Mouse (Mus musculus) adrenal gland (tissue): Measurements from ENCODE around the gene Zpr1.

ENCODE experiments used
- intact Hi-C: fragments of 180-260 bp; cut with DNase I; formaldehyde crosslinking; loops from one replicate; pipeline ENCODE4 v1.15.1; 2025
- long read RNA-seq, 2 experiments: library from polyadenylated mRNA; unstranded; transcript quantifications; one replicate each; pipeline ENCODE4 v2.0.0; 2020; ENCODE audit warnings: borderline replicate concordance in 1 of 2; ENCODE audit not compliant: insufficient replicate concordance in 1 of 2

Zpr1 gene
- long read RNA-seq, experiment 1, transcript Zpr1-206 (14 exons, 2,984 nt), result major isoform, 56 of 66 reads
- long read RNA-seq, experiment 1, partial matches to known transcripts, result 1 of 66 reads
- long read RNA-seq, experiment 1, other reads (novel, unspliced or antisense), result 9 of 66 reads
- long read RNA-seq, experiment 2, transcript Zpr1-206 (14 exons, 2,984 nt), result major isoform, 62 of 82 reads
- long read RNA-seq, experiment 2, partial matches to known transcripts, result 9 of 82 reads
- long read RNA-seq, experiment 2, other reads (novel, unspliced or antisense), result 11 of 82 reads

DNA sequence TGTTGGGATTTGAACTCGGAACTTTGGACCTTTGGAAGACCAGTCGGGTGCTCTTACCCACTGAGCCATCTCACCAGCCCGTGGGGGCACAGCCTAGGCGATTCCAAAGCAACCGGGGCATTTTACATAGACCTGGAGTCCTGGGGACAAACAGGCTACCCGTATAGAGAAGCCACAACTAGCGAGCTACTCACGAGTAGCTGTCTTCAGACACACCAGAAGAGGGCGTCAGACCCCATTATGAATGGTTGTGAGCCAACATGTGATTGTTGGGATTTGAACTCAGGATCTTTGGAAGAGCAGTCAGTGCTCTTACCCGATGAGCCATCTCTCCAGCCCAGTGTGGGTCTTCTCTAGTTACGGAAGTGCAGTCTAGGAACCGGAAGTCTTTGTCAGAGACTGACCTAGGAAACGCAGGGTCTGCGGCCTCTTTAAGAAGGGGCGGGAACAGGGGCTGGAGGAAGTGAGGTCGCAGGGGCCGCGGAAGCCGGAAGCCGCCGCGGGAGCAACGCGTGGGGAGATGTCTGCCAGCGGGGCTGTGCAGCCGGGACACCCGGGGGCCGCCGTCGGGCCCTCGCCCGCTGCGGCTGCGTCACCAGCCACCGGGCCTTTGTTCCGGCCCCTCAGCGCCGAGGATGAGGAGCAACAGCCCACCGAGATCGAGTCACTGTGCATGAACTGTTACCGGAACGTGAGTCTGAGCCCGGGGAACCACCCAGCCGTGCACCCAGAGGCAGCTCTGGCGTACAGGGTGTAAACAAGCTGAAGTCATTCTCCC lies at the start of gene Zpr1:
Gene Zpr1, plus strand, starts transcription at position 388 of the 778 bp plus-strand sequence.
- intact Hi-C loops, result no loop called here

DNA sequence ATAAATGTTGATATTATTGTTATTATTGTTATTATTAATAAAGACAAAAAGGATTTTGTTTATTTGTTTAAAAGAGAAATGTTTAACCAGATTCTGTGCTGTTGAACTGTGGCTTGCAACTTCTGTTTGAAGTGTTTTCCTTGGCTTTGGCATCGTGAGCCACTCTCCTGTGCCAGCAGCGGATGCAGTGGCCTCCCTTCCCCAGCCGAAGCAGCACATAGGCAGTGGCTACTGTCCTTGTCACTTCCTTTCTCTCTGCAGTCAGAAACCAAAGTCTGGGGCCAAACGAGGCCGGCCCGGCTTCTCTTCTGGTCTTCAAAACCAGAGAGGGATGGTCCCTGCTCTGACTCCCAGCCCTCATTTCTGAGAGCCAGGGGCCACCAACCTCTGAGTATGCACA lies 49.8 kb upstream of the Zpr1 start:
- intact Hi-C loops, result no loop called here

DNA sequence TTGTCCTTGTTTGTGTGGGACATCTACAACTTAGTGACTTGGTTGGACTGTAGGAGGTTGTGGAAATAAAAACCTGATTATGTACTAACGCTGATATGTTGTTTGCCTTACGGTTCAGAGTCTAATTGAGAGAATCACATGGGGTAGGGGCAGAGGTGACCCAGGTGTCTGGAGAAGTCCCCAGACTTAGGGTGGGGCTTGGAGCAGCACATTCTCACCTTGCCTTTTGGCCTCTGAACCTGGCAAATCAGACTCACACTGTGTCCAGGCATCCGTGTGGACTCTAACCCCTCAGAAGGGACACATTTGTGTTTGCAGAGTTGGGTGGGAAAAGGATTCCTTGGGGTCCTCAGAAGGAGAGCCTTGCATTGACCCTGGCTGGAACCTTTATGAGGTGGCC lies 48.8 kb upstream of the Zpr1 start:
- intact Hi-C loops, result no loop called here

DNA sequence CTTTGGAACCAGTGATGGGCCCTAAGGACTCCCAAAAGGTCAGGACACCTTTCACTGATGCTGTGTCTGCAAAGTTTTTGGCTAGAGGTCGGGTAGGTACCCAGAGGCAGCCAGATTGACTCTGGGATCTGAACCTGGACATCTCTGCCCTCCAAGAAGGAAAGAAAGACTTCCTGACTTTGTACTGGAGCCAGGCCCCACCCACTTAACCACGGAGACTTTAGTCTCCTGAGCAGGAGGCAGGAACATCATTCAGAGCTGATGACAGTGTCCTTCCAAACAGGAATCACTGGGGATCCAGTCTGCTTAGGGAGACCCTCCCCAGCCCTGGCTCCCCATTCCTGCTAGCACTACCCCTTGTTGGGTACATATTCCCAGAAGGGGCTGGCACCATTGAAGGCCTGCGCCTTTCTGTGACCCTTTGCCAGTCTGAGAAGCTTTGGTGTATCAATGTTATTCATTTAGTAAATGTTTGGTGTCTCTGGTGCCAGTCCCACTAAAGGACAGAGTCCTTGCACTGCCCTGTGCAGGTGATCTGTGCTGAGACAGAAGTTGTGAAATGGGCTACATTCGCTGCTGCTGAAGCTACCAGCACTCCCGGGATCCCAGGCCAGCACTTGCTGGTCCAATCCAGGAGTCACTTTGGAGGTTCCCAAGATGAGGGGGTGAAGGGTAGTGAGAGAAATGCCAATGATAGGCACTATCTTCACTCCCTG lies 47.8 kb upstream of the Zpr1 start:
- intact Hi-C loops, result no loop called here

DNA sequence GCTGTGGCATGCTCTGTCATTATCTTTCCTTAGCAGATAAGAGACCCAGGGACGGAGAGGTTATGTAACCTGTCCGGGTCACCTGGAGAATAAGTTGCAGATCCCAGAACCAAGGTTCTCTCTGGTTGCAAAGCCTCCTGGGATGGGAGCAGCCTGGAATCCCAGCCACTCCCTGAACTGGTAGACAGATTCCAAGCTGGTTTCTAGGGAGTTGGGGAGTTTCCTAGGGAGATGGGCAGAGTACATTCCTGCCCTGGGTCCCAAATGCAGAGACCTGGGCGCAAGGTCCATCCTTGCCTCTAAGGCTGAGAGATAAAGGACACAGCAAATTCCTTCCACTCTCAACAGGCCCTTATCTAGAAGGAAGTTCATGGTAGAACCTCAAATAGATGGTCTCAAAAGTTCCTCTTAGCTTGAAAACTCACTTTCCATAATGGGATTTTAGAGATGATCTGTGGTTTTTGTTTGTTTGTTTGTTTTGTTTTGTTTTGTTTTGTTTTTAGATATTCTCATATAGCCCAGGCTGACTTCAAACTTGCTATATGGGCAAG lies 45.7 kb upstream of the Zpr1 start:
- intact Hi-C loops, result no loop called here

DNA sequence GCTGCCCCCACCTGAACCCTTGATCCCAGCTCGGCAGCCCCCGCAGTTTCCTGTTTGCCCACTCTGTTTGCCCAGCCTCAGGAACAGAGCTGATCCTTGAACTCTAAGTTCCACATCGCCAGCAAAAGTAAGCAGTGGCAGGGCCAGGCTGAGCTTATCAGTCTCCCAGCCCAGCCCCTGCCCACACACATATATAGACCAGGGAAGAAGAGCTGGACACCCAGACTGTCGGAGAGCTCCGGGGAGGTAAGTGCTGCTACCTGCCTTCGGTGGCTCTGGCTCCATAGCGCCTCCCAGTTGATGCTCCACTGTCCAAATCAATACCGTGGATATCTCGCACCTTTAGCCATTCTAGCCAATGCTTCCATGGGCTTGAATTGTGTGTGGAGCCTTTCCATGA lies 44.4 kb upstream of the Zpr1 start, which contains the start of gene Apoa1:
Gene Apoa1, plus strand, starts transcription at position 90 of the 400 bp plus-strand sequence.
- intact Hi-C loops, result no loop called here

DNA sequence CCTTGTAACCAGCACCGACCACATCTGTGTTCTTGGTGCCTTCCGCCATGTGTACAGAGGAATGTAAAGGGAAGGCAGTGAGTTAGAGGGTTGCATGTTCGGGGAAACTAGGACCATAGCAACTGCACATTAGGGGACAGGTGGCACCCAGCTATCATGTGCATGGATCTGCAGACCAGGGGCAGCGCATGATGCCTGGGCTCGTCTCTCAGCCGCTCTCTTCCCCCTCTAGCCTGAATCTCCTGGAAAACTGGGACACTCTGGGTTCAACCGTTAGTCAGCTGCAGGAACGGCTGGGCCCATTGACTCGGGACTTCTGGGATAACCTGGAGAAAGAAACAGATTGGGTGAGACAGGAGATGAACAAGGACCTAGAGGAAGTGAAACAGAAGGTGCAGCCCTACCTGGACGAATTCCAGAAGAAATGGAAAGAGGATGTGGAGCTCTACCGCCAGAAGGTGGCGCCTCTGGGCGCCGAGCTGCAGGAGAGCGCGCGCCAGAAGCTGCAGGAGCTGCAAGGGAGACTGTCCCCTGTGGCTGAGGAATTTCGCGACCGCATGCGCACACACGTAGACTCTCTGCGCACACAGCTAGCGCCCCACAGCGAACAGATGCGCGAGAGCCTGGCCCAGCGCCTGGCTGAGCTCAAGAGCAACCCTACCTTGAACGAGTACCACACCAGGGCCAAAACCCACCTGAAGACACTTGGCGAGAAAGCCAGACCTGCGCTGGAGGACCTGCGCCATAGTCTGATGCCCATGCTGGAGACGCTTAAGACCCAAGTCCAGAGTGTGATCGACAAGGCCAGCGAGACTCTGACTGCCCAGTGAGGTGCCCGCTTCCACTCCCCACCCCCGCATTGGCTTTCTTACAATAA lies 43.1 kb upstream of the Zpr1 start:
- intact Hi-C loops, result no loop called here

DNA sequence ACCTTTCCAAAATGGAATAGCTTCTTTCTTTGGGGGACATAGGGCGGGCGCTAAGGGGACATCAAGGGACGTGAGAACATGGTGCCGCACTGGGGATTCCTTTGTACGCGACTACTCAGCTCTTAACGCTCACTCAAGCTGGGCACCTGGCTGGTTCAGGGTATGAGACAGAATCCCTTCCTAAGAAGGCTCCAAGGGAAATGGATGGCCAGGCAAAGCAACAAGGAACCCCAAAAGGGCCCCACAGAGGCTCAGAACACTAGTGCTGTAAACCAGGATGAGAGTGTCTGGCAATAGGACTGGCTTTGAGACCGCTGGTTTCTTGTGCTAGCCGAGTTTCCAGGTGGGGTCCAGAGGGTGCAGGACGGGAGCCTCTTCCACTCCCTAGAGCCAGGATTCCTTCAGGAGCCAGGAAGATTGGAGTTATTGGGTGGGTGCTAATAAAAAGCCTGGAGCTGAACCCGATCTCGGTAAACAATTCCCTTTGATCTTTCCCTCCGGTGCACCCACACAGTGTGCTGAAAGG lies 42.4 kb upstream of the Zpr1 start:
- intact Hi-C loops, result no loop called here

DNA sequence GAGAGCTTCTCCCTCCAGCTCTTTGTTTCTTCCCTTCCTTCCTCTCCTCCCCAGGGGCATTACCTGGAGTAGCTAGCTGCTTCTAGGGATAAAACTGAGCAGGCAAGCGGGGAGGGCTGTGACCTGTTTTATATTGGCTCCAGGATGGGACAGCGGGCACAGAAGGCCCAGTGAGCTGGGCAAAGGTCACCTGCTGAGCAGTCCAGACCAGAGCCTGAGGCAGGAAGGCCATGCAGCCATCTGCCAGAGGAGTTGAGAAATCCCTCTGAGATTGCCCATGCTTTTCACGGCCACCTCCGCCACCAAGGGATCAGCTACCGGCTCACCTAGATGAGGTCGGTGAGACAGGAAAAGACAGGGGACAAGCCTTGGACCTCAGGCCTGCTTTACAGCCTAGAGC lies 37.7 kb upstream of the Zpr1 start:
- intact Hi-C loops, result no loop called here

DNA sequence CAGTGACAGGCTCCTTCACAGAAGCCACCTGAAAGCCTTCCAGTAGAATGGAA lies 37.4 kb upstream of the Zpr1 start, which contains the start of gene Apoc3:
Gene Apoc3, minus strand, starts transcription at position 41 of the 53 bp plus-strand sequence.
- intact Hi-C loops, result no loop called here

DNA sequence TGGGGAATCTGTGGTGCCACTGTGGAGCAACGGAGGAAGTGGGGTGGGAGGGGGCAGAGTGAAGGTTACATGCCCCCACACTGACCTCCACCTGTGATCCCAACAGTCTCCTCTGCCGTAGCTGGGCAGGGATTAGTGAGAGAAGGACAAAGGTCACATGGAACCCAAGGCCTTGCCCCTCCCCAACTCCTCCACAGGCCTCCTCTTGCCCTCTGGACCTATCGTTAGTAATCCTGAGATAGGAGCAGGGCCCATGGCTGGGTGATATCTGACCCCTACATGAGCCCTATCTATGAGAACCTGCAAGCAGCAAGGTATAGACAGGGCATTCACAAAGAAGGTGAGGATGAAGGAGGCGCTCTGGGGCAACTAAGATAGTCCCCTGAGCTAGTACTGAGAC lies 37.2 kb upstream of the Zpr1 start:
- intact Hi-C loops, result no loop called here

DNA sequence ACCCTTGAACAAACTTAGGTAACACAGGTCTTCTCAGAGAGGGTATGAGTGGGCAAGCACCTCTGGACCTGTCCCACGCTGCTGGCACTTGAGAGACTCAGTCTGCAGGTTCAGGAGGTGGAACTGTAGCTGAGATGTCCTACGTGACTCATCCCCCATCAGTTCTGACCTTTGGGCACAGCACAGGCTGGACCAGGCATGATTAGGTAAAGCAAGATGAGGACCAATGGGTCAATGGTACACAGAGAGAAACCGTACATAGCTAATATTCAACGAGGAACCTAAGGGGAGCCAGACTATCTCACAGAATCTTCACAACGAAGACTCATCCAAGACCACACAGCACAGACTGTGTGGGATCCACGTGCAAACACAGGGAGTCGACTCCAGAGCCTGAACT lies 34.0 kb upstream of the Zpr1 start:
- intact Hi-C loops, result no loop called here

DNA sequence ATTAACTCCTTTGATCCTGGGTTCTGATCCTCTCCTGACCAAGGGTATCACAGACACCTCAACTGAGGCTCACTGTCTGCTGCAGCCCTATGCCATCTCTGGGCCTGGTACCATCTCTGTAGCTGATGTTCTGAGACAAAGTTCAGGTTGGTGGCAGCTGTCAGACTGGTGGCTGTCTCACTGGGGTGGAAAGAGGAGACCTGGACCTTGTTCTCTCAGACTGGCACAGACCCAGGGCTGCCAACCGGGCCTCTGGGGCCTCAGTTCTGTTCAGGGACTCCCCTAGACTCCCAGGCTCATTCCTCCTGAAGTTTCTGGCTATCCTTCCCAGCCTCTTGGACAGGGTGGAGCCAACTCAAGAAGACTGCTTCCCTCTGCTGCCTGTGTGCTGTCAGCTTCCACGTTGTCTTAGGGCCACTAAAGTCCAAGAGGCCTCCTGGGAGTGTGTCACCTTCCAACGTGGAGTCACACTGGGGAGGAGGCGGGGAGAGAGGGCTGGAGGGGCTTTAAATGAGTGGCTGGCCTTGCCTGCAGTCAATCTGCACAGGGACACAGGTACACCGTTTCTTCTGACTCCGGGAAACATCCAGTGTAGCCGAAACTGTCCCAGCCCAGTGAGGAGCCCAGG lies 32.2 kb upstream of the Zpr1 start, which contains the start of gene Apoa4:
Gene Apoa4, plus strand, starts transcription at position 171 of the 628 bp plus-strand sequence.
- intact Hi-C loops, result loop anchor here (10.0 kb wide), 1 partner anchor 46 kb away; no protein-coding TSS in a partner anchor

DNA sequence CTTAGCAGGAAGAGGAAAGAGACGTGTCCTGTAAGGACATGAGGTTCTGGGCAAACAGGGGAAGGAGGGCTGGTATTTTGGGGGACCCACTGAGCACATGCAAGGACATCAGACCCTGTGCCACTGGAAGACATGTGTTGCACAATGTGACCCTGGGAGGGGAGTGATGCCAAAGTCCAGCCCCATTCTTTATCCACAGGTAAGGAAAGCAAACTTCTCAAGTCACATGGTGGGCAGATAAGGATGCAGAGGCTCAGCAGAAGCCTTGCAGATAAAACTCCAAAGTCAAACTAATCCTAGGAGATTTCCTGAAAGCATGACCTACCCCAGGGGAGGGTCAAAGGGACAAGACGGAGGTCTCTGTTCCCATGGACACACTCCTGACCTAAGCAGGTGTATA lies 31.0 kb upstream of the Zpr1 start:
- intact Hi-C loops, result loop anchor here (10.0 kb wide), 1 partner anchor 47 kb away; no protein-coding TSS in a partner anchor

DNA sequence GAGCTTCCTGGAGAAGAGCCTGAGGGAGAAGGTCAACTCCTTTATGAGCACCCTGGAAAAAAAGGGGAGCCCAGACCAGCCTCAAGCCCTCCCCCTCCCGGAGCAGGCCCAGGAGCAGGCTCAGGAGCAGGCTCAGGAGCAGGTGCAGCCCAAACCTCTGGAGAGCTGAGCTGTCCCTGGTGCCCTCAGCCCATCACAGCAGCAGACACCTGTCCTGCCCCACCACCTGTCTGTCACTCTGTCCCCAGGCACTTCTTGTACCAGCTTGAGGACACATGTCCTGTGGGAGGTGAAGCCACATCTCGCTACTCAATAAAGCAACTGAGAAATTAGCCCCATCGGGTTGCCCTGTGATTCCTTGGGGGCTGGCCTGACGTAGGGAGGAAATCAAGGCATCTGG lies 29.7 kb upstream of the Zpr1 start:
- intact Hi-C loops, result loop anchor here (10.0 kb wide), 1 partner anchor 48 kb away; no protein-coding TSS in a partner anchor

DNA sequence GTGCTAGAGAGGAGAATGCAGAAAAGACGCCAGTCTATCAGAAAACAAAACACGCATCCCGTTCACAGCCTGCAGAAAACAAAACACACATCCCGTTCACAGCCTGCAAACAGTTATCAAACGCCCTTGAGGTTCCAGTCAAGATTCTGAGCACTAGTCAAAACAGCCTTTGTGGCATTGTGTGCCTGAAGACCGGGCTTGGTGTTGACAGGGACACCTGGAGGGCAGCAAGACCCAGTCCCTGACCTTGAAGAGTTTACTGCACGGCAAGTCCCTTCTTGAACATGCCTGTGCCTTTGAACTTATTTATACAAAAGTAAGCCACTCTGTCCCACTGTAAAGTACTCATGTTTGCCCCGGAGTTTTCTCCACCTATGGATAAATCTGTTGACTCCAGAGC lies 29.3 kb upstream of the Zpr1 start:
- intact Hi-C loops, result loop anchor here (10.0 kb wide), 1 partner anchor 49 kb away; no protein-coding TSS in a partner anchor

DNA sequence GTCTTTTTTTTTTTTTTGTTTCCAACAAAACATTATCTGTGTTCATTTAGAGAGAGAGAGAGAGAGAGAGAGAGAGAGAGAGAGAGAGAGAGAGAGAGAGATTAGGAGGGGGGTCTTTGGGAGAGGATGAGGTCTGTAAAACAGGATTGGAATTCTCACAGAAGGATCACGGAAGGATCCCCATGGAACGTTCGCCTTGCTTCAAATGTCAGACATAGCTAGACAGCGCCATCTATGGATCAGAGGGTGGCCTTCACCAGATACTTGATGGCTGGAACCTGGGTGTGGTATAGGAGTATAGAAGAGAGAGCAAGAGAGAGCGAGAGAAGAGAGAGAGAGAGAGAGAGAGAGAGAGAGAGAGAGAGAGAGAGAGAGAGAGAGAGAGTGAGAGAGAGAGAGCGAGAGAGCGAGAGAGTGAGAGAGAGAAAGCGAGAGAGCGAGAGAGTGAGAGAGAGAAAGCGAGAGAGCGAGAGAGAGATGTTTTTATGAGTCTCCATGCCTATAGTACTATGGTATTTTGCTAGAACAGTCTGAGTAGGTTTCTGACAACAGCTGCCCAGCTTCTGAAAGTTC lies 26.0 kb upstream of the Zpr1 start:
- intact Hi-C loops, result loop anchor here (5.0 to 10.0 kb wide), 2 partner anchors 52 to 245 kb away; no protein-coding TSS in a partner anchor

DNA sequence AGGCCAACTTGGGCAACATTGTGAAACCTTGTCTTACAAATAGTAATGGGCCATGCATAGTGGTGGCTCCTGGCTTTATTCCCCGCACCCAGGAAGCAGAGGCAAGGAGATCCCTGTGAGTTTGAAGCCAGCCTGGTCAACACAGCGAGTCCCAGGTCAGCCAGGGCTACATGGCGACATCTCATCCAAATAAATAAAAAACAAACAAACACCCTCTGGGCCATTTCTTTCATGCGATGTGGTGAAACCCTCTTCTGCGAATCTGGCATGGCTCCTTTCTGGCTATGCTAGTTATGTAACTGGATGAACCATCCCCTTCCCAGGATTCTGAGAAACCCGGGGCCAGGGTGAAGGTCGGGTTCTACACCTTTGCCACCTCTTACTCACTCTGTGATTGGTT lies 16.7 kb upstream of the Zpr1 start:
- intact Hi-C loops, result no loop called here

DNA sequence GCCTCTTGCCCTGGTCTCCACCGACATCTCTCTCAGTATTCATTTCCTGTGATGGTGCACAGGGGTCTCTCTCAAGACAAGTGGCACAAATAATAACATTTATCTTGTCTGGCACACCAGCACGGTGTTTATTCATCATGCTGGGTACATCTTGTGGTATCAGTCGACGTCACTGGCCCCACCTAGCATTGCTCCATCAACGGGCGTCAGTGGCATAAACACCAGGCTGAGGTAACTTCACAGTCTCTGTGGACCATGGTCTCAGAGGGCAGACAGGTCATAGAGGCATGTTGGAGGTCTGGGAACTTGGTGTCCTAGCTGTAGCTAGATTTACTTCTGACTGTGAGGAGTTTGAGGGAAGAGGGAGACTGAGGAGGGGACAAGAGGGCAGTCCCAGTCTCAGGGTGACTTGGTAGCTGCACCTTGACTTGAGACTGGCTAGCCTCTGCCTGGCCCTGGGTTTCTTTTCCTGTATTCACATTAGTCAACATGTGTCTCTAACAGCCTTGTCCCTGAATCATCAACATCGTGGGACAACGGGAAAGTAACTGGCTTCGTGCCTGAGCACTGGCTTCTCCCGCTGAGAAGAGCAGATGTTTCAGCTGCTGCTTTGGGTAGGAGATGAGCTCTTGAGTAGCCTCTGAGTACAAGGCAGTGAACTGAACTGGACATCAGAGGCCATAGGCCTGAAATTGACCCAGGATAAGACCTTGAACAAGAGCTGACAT lies 16.0 kb upstream of the Zpr1 start:
- intact Hi-C loops, result no loop called here
